In genomic region chr15:103302341-103303021, GRCm38 (mm10) we compare ENCODE assay signal across 8 mouse cellular contexts. TPM values are rescaled to one million over a fixed set of nuclear protein-coding genes. Genes with fewer than 3 reads are reported as not detected.
DNase-seq lines count a peak whose midpoint lies in the region; ATAC-seq and TF ChIP-seq lines count a peak whose summit lies in the region.

No protein-coding gene starts in this region.

- WGBS in heart, embryonic 13.5 days: 57% methylated on average over 6 of the region's 6 CpGs
- 25% methylated on average over 6 of the region's 6 CpGs for WGBS in embryonic facial prominence, embryonic 10.5 days
- WGBS in hindbrain, embryonic 15.5 days: 19% methylated on average over 6 of the region's 6 CpGs

- intact Hi-C loops in heart, postnatal 36 days (cut with DNase I): no loop called here
- intact Hi-C loops in left cerebral cortex, postnatal 25 days (cut with DNase I): no loop called here

- no peaks in the 10 kb centered on the region for H3K9me3 ChIP-seq in heart, embryonic 13.5 days
- no peaks in the 10 kb centered on the region for H3K9me3 ChIP-seq in embryonic facial prominence, embryonic 10.5 days
- H3K9me3 ChIP-seq in hindbrain, embryonic 15.5 days: no peaks in the 10 kb centered on the region

- H3K4me1 ChIP-seq in heart, embryonic 13.5 days: peaks cover 74% of the 10 kb centered on the region
- peaks cover 98% of the 10 kb centered on the region for H3K4me1 ChIP-seq in embryonic facial prominence, embryonic 10.5 days
- H3K4me1 ChIP-seq in hindbrain, embryonic 15.5 days (replicated peaks): peaks cover 89% of the 10 kb centered on the region

- no peaks in the 10 kb centered on the region for H3K27me3 ChIP-seq in heart, embryonic 13.5 days (replicated peaks)
- H3K27me3 ChIP-seq in embryonic facial prominence, embryonic 10.5 days (replicated peaks; ENCODE audit: low read depth, poor library complexity, severe bottlenecking): peaks cover 5% of the 10 kb centered on the region; the same call in 1 of the 2 replicates
- no peaks in the 10 kb centered on the region for H3K27me3 ChIP-seq in hindbrain, embryonic 15.5 days
- H3K27me3 ChIP-seq in myocyte (ENCODE audit: control insufficient read depth, insufficient read depth, insufficient read length): no peaks in the 10 kb centered on the region

- DNase-seq in heart, postnatal 36 days: no peak
- DNase-seq in embryonic facial prominence, embryonic 10.5 days (ENCODE audit: low spot score): peak; percentile 64
- DNase-seq in thymus, postnatal 4 days: no peak
- DNase-seq in natural killer cell, adult 2 months (ENCODE audit: low spot score in 2 of 2): no peak
- DNase-seq in left cerebral cortex, postnatal 25 days (ENCODE audit: low spot score in 2 of 2): no peak

- peak overlapping the region; percentile 81 for H3K27ac ChIP-seq in heart, embryonic 13.5 days (replicated peaks)
- peak overlapping the region; percentile 96 for H3K27ac ChIP-seq in embryonic facial prominence, embryonic 10.5 days (replicated peaks)
- H3K27ac ChIP-seq in hindbrain, embryonic 15.5 days (replicated peaks): peak overlapping the region; percentile 97

- peak overlapping the region; percentile 90 for H3K9ac ChIP-seq in heart, embryonic 13.5 days
- H3K9ac ChIP-seq in hindbrain, embryonic 15.5 days: no peak overlapping the region

- TF ChIP-seq POLR2A in myocyte (IDR thresholded peaks at IDR 0.05; ENCODE audit: insufficient read length, low read depth): no peak

- peaks cover 21% of the 10 kb centered on the region for H3K36me3 ChIP-seq in heart, embryonic 13.5 days
- H3K36me3 ChIP-seq in embryonic facial prominence, embryonic 10.5 days (replicated peaks): peaks cover 22% of the 10 kb centered on the region
- no peaks in the 10 kb centered on the region for H3K36me3 ChIP-seq in hindbrain, embryonic 15.5 days
- H3K36me3 ChIP-seq in myocyte (ENCODE audit: control insufficient read depth, insufficient read depth): peaks cover 21% of the 10 kb centered on the region

- ATAC-seq in heart, embryonic 13.5 days (ENCODE audit: extremely low read depth, insufficient number of reproducible peaks, low FRiP score, low TSS enrichment): no peak
- ATAC-seq in hindbrain, embryonic 15.5 days (ENCODE audit: low FRiP score, low read depth): no peak

- H3ac ChIP-seq in myocyte (ENCODE audit: control insufficient read depth, insufficient read length): no peak overlapping the region

- H3K4me3 ChIP-seq in heart, embryonic 13.5 days: no peak overlapping the region
- peak overlapping the region; percentile 45; the same call in 1 of the 2 replicates for H3K4me3 ChIP-seq in embryonic facial prominence, embryonic 10.5 days
- no peak overlapping the region for H3K4me3 ChIP-seq in hindbrain, embryonic 15.5 days
- H3K4me3 ChIP-seq in myocyte: no peak overlapping the region

- H3K79me2 ChIP-seq in myocyte (ENCODE audit: control insufficient read depth, insufficient read depth): no peaks in the 10 kb centered on the region

- no peak overlapping the region for H3K4me2 ChIP-seq in heart, embryonic 13.5 days
- H3K4me2 ChIP-seq in hindbrain, embryonic 15.5 days: no peak overlapping the region
- H3K4me2 ChIP-seq in myocyte (ENCODE audit: low read depth): peak overlapping the region; percentile 61

TF ChIP-seq in myocyte, 11 proteins besides CTCF, POLR2A, EP300 and RAD21:
- TF ChIP-seq TCF3 (IDR thresholded peaks at IDR 0.05; ENCODE audit: insufficient read length, low read depth) (no peak), CEBPB (IDR thresholded peaks at IDR 0.05; ENCODE audit: insufficient read depth, poor library complexity, severe bottlenecking) (no peak), REST (IDR thresholded peaks at IDR 0.05; ENCODE audit: insufficient read depth, insufficient read length) (no peak), MYOG (IDR thresholded peaks at IDR 0.05; ENCODE audit: control insufficient read depth in 1 of 3, insufficient read depth in 1 of 3, insufficient read length in 2 of 3, low read depth in 2 of 3) (no peak), USF1 (IDR thresholded peaks at IDR 0.05; ENCODE audit: low read depth) (peak; percentile 22), MAX (IDR thresholded peaks at IDR 0.05; ENCODE audit: low read depth) (no peak), SRF (IDR thresholded peaks at IDR 0.05; ENCODE audit: control insufficient read depth, insufficient read length, low read depth) (peak; percentile 9), POLR2AphosphoS2 (IDR thresholded peaks at IDR 0.05; ENCODE audit: insufficient read length, low read depth) (peak; percentile 32), MYOD1 (IDR thresholded peaks at IDR 0.05; ENCODE audit: control insufficient read depth in 1 of 3, insufficient read length in 2 of 3, low read depth in 2 of 3) (peak in 2 of 3 experiments; percentile 83 to 93), TCF12 (IDR thresholded peaks at IDR 0.05; ENCODE audit: insufficient read depth, poor library complexity, severe bottlenecking) (no peak), E2F4 (IDR thresholded peaks at IDR 0.05; ENCODE audit: insufficient read depth) (no peak)
TF ChIP-seq in myocyte: peak in this region for 4.

RNA-seq across cellular contexts. Expression of gene Gpr84, which starts 7.9 kb away (rescaled TPM):
- 0.28 and 0.36 TPM in 2 replicates for polyA plus RNA-seq in heart, embryonic 13.5 days (2015; fragmentation: Nextera tagmentation; extraction: Ambion mirVana)
- not detected for total RNA-seq in heart, postnatal 36 days (2021)
- polyA plus RNA-seq in embryonic facial prominence, embryonic 10.5 days (2016; fragmentation: Nextera tagmentation; extraction: Ambion mirVana): 0.16 and 0.29 TPM in 2 replicates
- 0.41 and 0.44 TPM in 2 replicates for polyA plus RNA-seq in hindbrain, embryonic 15.5 days (2015; fragmentation: Nextera tagmentation; extraction: Ambion mirVana)
- polyA plus RNA-seq in myocyte (2012; fragmentation: generic; extraction: Trizol): 0.05 TPM
- total RNA-seq in left cerebral cortex, postnatal 25 days (2021): under 1 TPM; 0.69 to 0.94 TPM

RNA-seq across cellular contexts. Expression of gene Copz1, which starts 30.0 kb away (rescaled TPM):
- 163 and 178 TPM in 2 replicates for polyA plus RNA-seq in heart, embryonic 13.5 days (2015; fragmentation: Nextera tagmentation; extraction: Ambion mirVana)
- total RNA-seq in heart, postnatal 36 days (2021): 10 to 100 TPM; 56.6 to 56.9 TPM
- polyA plus RNA-seq in embryonic facial prominence, embryonic 10.5 days (2016; fragmentation: Nextera tagmentation; extraction: Ambion mirVana): 281 and 285 TPM in 2 replicates
- 200 and 208 TPM in 2 replicates for polyA plus RNA-seq in hindbrain, embryonic 15.5 days (2015; fragmentation: Nextera tagmentation; extraction: Ambion mirVana)
- 172 TPM for polyA plus RNA-seq in myocyte (2012; fragmentation: generic; extraction: Trizol)
- 100 to 1,000 TPM; 101 to 102 TPM for total RNA-seq in left cerebral cortex, postnatal 25 days (2021)

RNA-seq across cellular contexts. Expression of gene Zfp385a, which starts 37.4 kb away (rescaled TPM):
- polyA plus RNA-seq in heart, embryonic 13.5 days (2015; fragmentation: Nextera tagmentation; extraction: Ambion mirVana): 8.3 and 8.9 TPM in 2 replicates
- total RNA-seq in heart, postnatal 36 days (2021): 10 to 100 TPM; 12.9 to 13.0 TPM
- polyA plus RNA-seq in embryonic facial prominence, embryonic 10.5 days (2016; fragmentation: Nextera tagmentation; extraction: Ambion mirVana): 22.1 and 22.7 TPM in 2 replicates
- 22.6 and 26.6 TPM in 2 replicates for polyA plus RNA-seq in hindbrain, embryonic 15.5 days (2015; fragmentation: Nextera tagmentation; extraction: Ambion mirVana)
- polyA plus RNA-seq in myocyte (2012; fragmentation: generic; extraction: Trizol): 35.6 TPM
- 10 to 100 TPM; 62.4 to 64.8 TPM for total RNA-seq in left cerebral cortex, postnatal 25 days (2021)

RNA-seq across cellular contexts. Expression of gene Nfe2, which starts 44.3 kb away (rescaled TPM):
- 7.2 and 8.2 TPM in 2 replicates for polyA plus RNA-seq in heart, embryonic 13.5 days (2015; fragmentation: Nextera tagmentation; extraction: Ambion mirVana)
- under 1 TPM; 0.67 to 0.73 TPM for total RNA-seq in heart, postnatal 36 days (2021)
- 4.7 and 5.9 TPM in 2 replicates for polyA plus RNA-seq in embryonic facial prominence, embryonic 10.5 days (2016; fragmentation: Nextera tagmentation; extraction: Ambion mirVana)
- polyA plus RNA-seq in hindbrain, embryonic 15.5 days (2015; fragmentation: Nextera tagmentation; extraction: Ambion mirVana): 0.58 and 0.89 TPM in 2 replicates
- polyA plus RNA-seq in myocyte (2012; fragmentation: generic; extraction: Trizol): 0.42 TPM
- total RNA-seq in left cerebral cortex, postnatal 25 days (2021): not detected
